Mouse (Mus musculus): ENCODE data around the gene Fam76b. TPM values are rescaled to one million over a fixed set of nuclear protein-coding genes. Genes with fewer than 3 reads are reported as not detected.

Gene Fam76b
- total and polyA plus RNA-seq, 3 experiments, result 27.9 to 43.8 (median 39.2) TPM

- no peaks in the 10 kb centered on the region for H3K9me3 ChIP-seq (replicated peaks; ENCODE audit: insufficient read depth, low read length)
- DNase-seq (ENCODE audit: low read depth, low spot score), result no peak
- H3K4me3 ChIP-seq (ENCODE audit: control insufficient read depth in 1 of 2, insufficient read depth in 1 of 2, low read depth in 2 of 2, low read length in 2 of 2), result no peak overlapping the region
- no peaks in the 10 kb centered on the region for H3K79me2 ChIP-seq (ENCODE audit: control insufficient read depth, insufficient read depth, low read length, poor library complexity)
- no peaks in the 10 kb centered on the region for H3K36me3 ChIP-seq (ENCODE audit: control insufficient read depth in 1 of 2, insufficient read depth in 2 of 2, low read length in 2 of 2)
- H3K27me3 ChIP-seq (ENCODE audit: control insufficient read depth in 1 of 2, insufficient read depth in 2 of 2, low read length in 2 of 2), result peaks cover 0 to 8% of the 10 kb centered on the region in 2 experiments; a peak in 2 of 4 replicates
- no peaks in the 10 kb centered on the region for H3K4me1 ChIP-seq (ENCODE audit: control insufficient read depth in 1 of 2, insufficient read depth in 2 of 2, low read length in 2 of 2)
- no peak overlapping the region for H3K27ac ChIP-seq (ENCODE audit: control insufficient read depth, low read depth, low read length)
- TF ChIP-seq RAD21 (IDR thresholded peaks at IDR 0.05; ENCODE audit: low read depth, low read length) (no peak), ZMIZ1 (IDR thresholded peaks at IDR 0.05; ENCODE audit: low read depth, low read length) (no peak), BHLHE40 (IDR thresholded peaks at IDR 0.05; ENCODE audit: borderline replicate concordance, low read depth, low read length) (no peak), SMC3 (IDR thresholded peaks at IDR 0.05; ENCODE audit: low read depth, low read length) (no peak), EP300 (IDR thresholded peaks at IDR 0.05; ENCODE audit: low read depth in 1 of 2, low read length in 2 of 2) (no peak), ETS1 (IDR thresholded peaks at IDR 0.05; ENCODE audit: low read depth, low read length) (no peak), CHD2 (IDR thresholded peaks at IDR 0.05; ENCODE audit: low read length) (no peak), SIN3A (IDR thresholded peaks at IDR 0.05; ENCODE audit: low read length) (no peak), MAFK (IDR thresholded peaks at IDR 0.05; ENCODE audit: borderline replicate concordance, low read depth, low read length) (no peak), MXI1 (IDR thresholded peaks at IDR 0.05; ENCODE audit: low read depth, low read length) (no peak), USF2 (IDR thresholded peaks at IDR 0.05; ENCODE audit: borderline replicate concordance in 1 of 2, insufficient read depth in 1 of 2, low read depth in 1 of 2, low read length in 2 of 2) (no peak), TAL1 (IDR thresholded peaks at IDR 0.05; ENCODE audit: low read length) (no peak), GATA1 (IDR thresholded peaks at IDR 0.05; ENCODE audit: low read depth, low read length) (no peak), MEF2A (IDR thresholded peaks at IDR 0.05; ENCODE audit: extremely low read depth, insufficient replicate concordance, low read depth, low read length, poor library complexity, severe bottlenecking) (no peak), TBP (IDR thresholded peaks at IDR 0.05; ENCODE audit: low read depth, low read length) (no peak), KAT2A (conservative IDR thresholded peaks at IDR 0.05; ENCODE audit: low read depth, low read length) (no peak), POLR2AphosphoS5 (IDR thresholded peaks at IDR 0.05; ENCODE audit: borderline replicate concordance, low read depth, low read length) (no peak), ELF1 (IDR thresholded peaks at IDR 0.05; ENCODE audit: low read depth, low read length) (no peak), USF1 (IDR thresholded peaks at IDR 0.05; ENCODE audit: low read depth, low read length) (no peak), ZC3H11A (IDR thresholded peaks at IDR 0.05; ENCODE audit: low read depth, low read length) (no peak)
- H3K9ac ChIP-seq (ENCODE audit: control insufficient read depth, low read depth, low read length, poor library complexity, severe bottlenecking), result no peak overlapping the region
These were observed 67.4 kb downstream of the Fam76b start for GRCm38 (mm10) chr9:13894936-13895335.

- Histone ChIP-seq H3K36me3 (ENCODE audit: control insufficient read depth in 1 of 2, insufficient read depth in 2 of 2, low read length in 2 of 2) (no peaks in the 10 kb centered on the region), H3K27me3 (ENCODE audit: control insufficient read depth in 1 of 2, insufficient read depth in 2 of 2, low read length in 2 of 2) (peaks cover 0 to 8% of the 10 kb centered on the region in 2 experiments; a peak in 2 of 4 replicates), H3K9ac (ENCODE audit: control insufficient read depth, low read depth, low read length, poor library complexity, severe bottlenecking) (no peak overlapping the region), H3K79me2 (ENCODE audit: control insufficient read depth, insufficient read depth, low read length, poor library complexity) (no peaks in the 10 kb centered on the region), H3K9me3 (replicated peaks; ENCODE audit: insufficient read depth, low read length) (no peaks in the 10 kb centered on the region), H3K4me3 (ENCODE audit: control insufficient read depth in 1 of 2, insufficient read depth in 1 of 2, low read depth in 2 of 2, low read length in 2 of 2) (no peak overlapping the region), H3K4me1 (ENCODE audit: control insufficient read depth in 1 of 2, insufficient read depth in 2 of 2, low read length in 2 of 2) (no peaks in the 10 kb centered on the region), H3K27ac (ENCODE audit: control insufficient read depth, low read depth, low read length) (no peak overlapping the region)
- TF ChIP-seq CTCF (IDR thresholded peaks at IDR 0.05 in 2 of 3, conservative IDR thresholded peaks at IDR 0.05 in 1 of 3; ENCODE audit: control insufficient read depth in 1 of 3, insufficient read depth in 1 of 3, low read depth in 2 of 3, low read length in 3 of 3, poor library complexity in 1 of 3, severe bottlenecking in 1 of 3) (no peak), ZMIZ1 (IDR thresholded peaks at IDR 0.05; ENCODE audit: low read depth, low read length) (no peak), GABPA (IDR thresholded peaks at IDR 0.05; ENCODE audit: low read depth, low read length) (no peak), USF1 (IDR thresholded peaks at IDR 0.05; ENCODE audit: low read depth, low read length) (no peak), BHLHE40 (IDR thresholded peaks at IDR 0.05; ENCODE audit: borderline replicate concordance, low read depth, low read length) (no peak), POLR2A (IDR thresholded peaks at IDR 0.05; ENCODE audit: control insufficient read depth in 1 of 2, insufficient read depth in 1 of 2, low read depth in 1 of 2, low read length in 2 of 2, poor library complexity in 1 of 2) (no peak), TAL1 (IDR thresholded peaks at IDR 0.05; ENCODE audit: low read length) (no peak), JUND (IDR thresholded peaks at IDR 0.05; ENCODE audit: low read depth, low read length) (no peak), CHD2 (IDR thresholded peaks at IDR 0.05; ENCODE audit: low read length) (no peak), CHD1 (IDR thresholded peaks at IDR 0.05; ENCODE audit: low read depth, low read length) (no peak), MXI1 (IDR thresholded peaks at IDR 0.05; ENCODE audit: low read depth, low read length) (no peak)
- DNase-seq (ENCODE audit: low read depth, low spot score), result no peak
These were observed 68.5 kb downstream of the Fam76b start for GRCm38 (mm10) chr9:13896055-13896454.

All from MEL (cell line).